Mouse (Mus musculus) mouse embryonic stem cell (cell line): ENCODE measurements around the gene Cope.

Source experiments
- in situ Hi-C, 2 experiments: fragments of 300-500 bp; cut with MboI; formaldehyde crosslinking; loops; 1 replicate in 1 of 2; 3 replicates in 1 of 2; pipeline ENCODE4 v1.14.3; 2019 to 2020; ENCODE audit warnings: low sequenced_read_pairs in 2 of 2, low pct_unique_long_range_greater_than_20kb in 1 of 2, mixed read lengths in 1 of 2; ENCODE audit not compliant: unreplicated experiment in 1 of 2

Cope gene

GRCm38 (mm10) chr8:70293988-70294405 is 8.3 kb upstream of the Cope start:
- in situ Hi-C loops: no loop called here

DNA sequence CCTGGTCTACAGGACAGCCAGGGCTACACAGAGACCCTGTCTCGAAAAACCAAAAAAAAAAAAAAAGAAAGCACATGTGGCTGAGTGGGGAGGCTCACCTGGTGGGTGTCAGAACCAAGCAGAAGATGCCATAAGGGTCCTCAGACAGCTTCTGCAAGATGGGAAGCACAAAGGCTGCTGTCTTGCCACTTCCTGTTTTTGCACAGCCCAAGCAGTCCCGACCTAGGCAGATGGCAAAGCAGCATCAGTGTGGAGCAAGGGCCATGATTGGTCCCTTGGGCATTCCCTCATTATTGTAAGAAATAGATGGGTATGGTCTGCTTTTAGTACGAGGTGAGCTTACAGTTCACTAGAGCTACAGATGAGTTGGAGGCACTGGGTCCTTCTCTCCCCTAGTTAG is 1.4 kb upstream of the Cope start:
- in situ Hi-C loops: no loop called here

DNA sequence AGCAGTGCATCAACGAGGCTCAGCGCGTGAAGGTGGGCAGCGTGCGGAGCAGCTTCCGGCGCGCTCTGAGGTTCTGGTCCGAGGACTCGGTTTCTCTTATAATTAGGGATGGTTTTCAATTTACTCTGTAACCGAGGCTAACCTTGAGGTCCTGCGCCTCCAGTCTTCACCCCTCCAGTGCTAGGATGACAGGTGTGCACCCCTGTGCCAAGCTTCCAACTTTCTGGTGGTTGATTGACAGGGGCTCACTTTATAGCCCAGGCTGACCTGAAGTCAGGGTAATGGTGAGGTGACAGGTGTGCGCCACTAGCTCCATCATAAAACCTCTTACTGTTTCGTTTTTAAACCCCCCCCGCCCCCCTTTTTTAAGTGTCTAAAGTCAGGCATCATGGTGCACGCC is 583 bp downstream of the Cope start:
- in situ Hi-C loops: no loop called here

- in situ Hi-C loops: no loop called here
These were observed 7.0 kb downstream of the Cope start for GRCm38 (mm10) chr8:70309311-70309710.

DNA sequence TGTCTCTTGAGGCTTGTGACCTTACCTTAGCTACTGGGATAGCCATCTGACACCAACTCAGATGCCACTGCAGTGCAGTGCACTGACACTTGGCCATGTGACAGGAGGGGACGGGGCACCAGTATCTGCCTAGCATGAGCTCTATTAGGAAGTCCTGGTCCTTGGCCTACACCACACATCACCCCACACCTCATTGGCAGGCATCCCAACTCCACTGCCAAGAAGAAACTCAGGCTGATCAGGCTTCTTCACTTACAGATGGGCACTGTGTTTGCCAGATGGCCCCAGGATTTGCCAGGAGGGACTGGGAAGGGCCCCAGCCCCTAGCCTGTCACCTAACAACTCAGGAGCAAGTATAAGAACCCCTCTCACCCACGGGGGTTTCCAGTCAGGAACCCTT is 11.1 kb downstream of the Cope start:
- in situ Hi-C loops: no loop called here

- in situ Hi-C loops: no loop called here
These were observed 13.5 kb downstream of the Cope start, which contains the start of gene Cers1 for GRCm38 (mm10) chr8:70315624-70316510. Gene Cers1, plus strand, starts transcription at chr8:70315775.

- in situ Hi-C loops: no loop called here
These were observed 14.5 kb downstream of the Cope start for GRCm38 (mm10) chr8:70316511-70317504.

GRCm38 (mm10) chr8:70317872-70318271 is 15.6 kb downstream of the Cope start:
- in situ Hi-C loops: no loop called here

DNA sequence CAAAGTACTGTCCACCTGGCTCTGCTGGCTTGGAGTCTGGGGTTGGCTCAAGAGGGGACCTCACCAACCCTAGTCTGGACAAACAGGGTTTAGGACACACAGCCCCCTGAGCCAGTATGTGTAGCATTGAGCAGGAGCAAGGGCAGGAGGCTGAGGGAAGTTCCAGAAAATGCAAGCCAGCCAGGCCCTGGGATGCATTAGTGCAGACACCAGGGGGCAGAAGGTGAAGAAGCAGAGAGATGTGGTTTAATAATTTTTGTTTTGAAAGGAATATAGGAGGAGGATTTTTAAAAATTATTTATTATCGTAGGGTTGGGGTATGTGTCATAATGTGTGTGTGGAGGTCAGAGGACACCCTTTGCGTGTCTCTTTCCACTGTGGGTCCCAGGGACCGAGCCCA is 21.4 kb downstream of the Cope start:
- in situ Hi-C loops: no loop called here

DNA sequence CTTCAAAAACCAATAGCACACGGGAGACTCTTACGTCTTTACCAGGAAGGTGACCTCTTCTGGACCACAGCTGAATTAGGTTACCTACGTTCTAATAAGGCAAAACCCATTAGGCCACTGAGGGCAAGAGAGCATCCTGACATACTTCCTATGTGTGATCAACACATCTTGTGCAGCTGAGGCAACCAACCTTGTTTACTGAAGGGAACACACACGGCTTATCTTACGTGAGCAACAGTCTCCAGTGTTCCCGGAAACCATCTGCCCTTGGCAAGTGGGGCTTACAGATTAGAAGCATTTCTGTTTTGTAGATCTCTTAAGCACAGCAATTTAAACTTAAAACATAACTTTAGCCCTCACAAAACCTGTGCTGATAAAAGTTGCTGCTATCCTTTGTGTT is 25.2 kb downstream of the Cope start:
- in situ Hi-C loops: no loop called here

DNA sequence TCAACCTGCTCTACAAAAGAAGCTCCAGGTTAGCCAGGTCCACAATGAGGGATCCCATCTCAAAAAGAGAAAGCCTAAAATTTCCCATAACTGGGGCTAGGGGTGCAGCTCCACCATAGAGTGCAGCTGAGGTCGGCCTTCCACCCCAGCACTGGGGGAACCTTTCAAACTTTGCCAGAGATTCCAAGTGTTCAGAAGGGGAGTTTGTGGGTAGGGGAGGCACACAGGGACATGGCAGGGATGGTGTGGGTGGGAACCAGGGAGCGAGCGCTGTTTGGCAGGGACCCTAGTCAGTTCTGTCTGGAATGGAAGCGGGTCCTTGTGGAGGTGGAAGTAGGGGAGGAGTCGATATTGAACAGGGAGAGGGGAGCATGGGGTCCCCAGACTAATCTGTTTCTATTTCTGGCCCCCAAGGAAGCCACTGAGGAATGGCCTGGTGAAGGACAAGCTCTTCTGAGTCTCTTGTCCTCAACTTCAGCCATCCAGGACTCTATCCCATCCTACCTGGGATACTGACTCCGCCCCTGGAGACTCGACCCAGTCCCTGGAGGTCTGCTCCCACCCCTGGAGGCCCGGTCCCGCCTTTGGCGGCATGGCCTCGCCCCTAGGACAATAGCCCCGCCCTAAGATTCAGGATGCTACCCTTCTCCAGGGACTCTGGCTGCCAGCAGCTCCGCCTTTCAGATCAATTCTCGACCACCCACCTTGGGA is 27.0 kb downstream of the Cope start, which contains the start of gene Gdf1:
TSS of gene Gdf1 (plus strand) at position 694 of the 711 bp plus-strand sequence.
- in situ Hi-C loops: no loop called here

DNA sequence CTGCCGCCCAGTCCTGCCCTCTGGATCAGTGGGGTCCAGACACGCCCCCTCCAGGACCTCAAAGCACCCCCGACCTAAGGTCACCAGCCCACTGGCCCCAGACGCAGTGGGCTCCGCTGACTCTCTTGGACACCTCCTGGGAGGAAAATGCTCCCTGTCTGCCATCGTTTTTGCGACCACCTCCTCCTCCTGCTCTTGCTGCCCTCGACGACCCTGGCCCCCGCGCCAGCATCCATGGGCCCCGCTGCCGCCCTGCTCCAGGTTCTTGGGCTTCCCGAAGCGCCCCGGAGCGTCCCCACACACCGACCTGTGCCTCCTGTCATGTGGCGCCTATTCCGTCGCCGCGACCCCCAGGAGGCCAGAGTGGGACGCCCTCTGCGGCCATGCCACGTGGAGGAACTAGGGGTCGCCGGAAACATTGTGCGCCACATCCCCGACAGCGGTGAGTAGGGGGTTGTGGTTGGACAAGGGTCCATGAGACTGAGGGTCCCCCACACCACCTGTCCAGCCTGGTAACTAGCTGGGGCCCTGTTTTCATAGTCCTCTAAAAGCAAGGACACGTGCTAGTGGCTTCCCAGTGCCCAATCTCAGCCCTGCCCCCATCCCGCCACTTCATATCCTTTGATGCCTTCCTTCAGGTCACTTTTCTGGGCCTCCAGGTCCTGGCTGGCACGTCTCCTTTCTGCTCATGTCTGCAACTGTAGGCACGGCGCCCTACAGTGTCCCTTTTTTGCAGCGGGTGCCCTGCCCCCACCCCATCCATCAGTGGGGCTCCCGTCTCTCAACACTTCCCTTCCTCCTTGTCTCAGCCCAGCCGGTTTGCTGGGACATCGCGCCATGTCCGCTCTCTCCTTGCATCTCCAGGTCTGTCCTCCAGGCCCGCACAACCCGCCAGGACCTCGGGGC is 27.8 kb downstream of the Cope start:
- in situ Hi-C loops: no loop called here

DNA sequence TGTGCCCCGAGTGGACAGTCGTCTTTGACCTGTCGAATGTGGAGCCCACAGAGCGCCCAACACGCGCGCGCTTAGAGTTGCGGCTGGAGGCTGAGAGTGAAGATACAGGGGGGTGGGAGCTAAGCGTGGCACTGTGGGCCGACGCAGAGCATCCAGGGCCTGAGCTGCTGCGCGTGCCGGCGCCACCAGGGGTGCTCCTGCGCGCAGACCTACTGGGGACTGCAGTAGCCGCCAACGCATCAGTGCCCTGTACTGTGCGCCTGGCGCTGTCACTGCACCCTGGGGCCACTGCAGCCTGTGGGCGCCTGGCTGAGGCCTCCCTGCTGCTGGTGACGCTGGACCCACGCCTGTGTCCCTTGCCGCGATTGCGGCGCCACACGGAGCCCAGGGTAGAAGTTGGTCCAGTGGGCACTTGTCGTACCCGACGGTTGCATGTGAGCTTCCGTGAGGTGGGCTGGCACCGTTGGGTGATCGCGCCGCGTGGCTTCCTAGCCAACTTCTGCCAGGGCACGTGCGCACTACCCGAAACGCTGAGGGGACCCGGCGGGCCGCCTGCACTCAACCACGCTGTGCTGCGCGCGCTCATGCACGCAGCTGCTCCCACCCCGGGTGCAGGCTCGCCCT is 28.5 kb downstream of the Cope start:
- in situ Hi-C loops: no loop called here

- in situ Hi-C loops: no loop called here
These were observed 29.2 kb downstream of the Cope start for GRCm38 (mm10) chr8:70331526-70331925.

- in situ Hi-C loops: no loop called here
These were observed 30.0 kb downstream of the Cope start for GRCm38 (mm10) chr8:70332070-70332877.

- in situ Hi-C loops: no loop called here
These were observed 30.5 kb downstream of the Cope start for GRCm38 (mm10) chr8:70332878-70333202.

DNA sequence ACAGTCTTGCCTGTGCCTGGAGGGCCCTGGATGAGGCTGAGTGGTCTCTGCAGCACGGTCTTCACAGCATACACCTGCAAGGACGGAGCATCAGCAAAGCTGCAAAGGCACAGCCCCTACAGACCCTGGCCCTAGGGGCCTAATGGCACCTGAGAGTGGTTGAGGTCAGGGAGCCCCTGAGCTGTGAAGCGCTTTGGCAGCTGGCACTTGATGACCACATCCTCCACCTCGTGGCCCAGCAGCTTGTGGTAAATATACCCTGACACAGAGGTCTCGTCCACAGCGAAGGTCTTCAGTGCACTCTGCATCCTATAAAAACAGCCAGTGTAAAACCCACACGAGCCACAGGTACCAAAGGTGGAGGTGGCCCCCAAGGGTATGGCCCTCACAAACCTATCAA is 36.6 kb downstream of the Cope start:
- in situ Hi-C loops: no loop called here
